Mouse (Mus musculus): ENCODE results near the gene Lyar. TPM values are rescaled to one million over a fixed set of nuclear protein-coding genes. Genes with fewer than 3 reads are reported as not detected.
A peak's percentile ranks its signal among the peaks of the same experiment; 100 is the strongest.

Lyar gene
- total RNA-seq, 2 experiments from 2014 or later, result 13.9 to 15.0 TPM

DNA sequence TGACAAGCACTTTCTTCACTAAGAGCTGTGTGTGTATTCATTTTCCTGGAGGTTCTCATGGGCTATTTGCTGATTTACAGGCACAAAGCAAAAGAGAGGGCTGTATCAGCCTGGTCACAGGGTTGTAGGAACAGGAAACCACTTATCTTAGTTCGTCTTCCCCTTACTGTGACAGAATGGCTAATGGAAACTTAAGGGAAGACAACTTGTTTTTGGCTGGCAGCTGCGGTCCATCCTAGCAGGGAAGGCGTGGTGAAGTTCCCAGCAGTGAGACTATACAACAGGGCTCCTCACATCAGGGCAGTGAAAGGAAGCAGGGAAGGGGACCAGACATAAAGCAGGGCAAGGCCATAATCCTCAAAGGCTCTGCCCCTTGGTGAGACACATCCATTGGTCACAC, 35.4 kb downstream of the Lyar start:
- DNase-seq, result no peak

DNA sequence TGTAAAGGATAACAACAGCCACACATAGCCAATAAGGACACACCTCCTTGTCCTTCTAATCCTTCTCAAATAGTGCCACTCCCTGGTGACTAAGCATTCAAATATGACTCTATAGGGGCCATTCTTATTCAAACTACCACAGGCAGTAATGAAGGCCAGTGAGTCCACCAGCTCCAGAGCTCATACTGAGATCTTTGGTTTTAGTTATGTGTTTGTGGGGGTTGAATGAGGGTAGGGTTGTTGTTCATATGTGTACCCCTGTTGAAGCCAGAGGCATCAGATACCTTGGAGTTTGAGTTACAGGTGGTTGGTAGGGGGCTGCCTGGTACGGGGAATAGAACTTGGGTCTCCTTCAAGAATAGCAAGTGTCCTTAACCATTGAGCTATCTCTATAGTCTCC, 36.3 kb downstream of the Lyar start:
- DNase-seq, result no peak

DNA sequence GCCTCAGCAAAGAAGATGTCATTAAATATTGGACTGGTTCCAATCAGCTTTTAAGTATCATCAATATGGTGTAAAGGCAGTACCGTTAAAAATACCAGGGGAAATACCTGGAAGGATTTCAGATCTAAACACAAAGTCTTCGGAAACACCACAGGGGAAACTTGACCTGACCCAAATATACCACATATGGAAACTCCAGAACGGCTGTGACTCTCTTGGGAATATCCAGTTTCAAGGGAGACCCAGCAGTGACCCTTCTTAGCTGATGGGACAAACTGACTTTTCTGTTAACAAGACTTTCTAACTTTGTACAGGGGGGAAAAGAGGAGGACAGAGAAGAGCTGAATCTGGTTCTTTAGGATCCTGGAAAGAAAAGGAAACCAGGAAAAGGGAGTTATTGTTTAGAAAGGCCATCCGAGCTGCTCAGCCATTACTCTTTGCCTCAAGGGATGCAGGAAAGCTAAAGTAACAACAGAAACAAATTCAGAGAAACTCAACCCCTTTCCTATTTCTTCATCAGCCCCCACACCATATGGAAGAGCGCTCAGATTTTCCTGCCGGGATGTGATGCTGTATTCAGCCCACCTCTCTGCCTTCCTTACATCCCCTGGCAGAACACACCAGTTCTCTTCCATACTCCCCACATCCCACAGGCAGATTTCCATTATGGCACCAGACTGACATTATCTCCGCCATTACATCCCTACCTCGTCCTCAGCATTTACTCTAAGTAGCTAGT, 37.9 kb downstream of the Lyar start:
- DNase-seq, result no peak

DNA sequence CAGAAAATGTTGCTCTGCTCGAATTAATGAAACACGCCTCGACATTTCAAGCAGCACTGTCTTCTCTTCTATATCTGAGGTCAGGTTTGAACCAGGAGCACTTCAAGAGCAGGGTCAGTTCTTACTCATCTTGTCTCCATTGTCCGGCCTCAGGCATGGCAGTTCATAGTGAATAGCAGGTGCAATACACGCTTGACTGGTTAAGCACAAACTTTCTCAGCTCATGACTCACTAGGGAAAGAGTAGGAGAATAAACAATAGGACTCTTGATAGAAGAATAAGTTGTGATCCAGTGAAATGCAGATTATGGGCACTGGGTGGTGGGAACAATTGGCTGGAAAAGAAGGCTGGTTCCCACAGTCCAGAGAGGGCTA, 38.5 kb downstream of the Lyar start:
- DNase-seq, result no peak

DNA sequence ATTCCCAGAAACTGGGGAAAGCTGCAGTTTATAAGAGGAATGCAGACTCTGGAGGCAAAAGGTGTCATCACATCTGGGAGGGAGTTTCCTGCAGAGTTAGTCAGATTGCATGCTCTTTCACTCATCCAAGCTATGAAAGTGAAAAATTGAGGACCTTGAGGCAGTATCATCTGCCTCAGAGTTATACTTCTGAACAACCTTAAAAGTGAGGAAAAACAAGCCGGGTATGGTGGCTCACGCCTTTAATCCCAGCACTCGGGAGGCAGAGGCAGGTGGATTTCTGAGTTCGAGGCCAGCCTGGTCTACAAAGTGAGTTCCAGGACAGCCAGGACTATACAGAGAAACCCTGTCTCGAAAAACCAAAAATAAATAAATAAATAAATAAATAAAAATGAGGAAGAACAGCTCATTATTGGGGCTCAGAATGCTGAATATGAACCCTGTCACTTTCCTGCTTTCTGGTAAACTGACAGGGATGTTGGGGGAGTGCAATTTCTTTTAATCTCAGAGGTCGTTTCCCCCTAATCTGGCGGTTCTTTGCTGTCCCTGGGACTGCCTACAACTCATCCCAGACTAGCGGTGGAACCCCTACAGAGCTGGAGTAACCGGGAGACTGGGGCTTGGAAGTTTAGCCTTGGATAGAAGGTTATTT, 39.3 kb downstream of the Lyar start:
- no peak for DNase-seq

DNA sequence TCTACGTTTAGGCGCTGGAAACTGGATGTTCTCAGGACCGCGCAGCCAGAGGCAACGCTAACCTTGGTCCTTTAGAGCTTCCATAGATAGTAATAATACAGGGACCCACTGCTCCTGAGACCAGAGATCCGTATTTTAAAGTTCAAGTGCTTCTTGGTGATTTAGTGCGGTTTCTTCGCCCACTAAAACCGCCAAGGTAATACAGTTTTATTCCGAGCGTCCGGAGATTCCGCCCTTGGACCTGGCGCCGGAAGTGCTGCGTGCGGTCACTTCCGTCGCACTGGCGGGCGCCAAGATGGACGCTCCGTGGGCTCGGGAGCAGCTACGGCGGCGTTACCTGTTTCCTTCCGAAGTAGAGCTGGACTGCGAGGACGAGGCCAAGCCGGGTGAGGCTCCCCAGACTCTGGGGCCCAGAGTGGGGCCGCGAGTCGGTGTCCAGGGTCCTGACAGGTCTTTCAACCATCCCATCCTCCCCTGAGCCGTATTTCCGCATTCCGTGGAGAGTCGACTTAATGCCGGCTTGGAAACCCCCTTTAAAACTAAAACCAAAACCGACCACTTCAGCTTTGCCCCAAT, 39.9 kb downstream of the Lyar start, which contains the start of gene Tmem128:
Tmem128 (plus strand) TSS at position 79 of the 576 bp plus-strand sequence.
- peak; percentile 70 to 72 for DNase-seq

DNA sequence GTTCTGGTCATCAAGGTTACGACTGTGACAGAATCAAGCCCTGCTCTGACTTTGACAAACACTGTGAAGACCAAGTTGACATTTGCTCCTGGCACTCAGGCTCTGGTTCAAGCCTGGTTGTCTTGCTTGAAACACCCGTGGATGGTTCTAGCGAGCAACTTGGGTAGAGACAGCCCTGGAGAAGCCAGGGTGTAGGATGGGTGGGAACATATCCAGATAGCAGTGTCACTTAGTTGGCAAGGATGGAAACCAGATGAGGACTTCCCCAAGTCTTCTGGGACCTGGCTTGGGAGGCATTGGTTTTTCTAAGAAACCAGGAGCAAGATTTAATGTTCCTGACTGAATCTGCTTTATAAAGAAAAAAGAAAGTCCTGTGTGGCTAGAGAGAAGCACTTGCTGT, 50.7 kb downstream of the Lyar start:
- DNase-seq, result no peak

DNA sequence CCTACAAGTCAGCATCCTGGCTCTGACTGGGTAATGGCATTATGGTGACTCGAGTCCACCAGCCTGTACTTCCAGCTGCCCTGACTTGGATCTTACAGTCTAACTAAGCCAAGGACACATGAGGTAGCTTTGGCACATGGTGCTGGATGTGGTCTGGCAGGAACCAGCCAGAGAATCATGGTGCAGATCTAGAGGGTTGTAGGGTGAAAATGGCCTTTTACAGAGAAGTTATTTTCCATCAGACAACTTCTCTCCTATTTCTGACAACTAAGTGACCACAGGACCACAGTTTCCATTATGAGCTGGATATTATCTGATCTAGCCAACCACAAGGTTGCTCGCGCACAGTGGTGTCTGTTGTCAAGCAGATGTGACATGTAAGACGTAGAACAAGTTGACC, 53.6 kb downstream of the Lyar start:
- DNase-seq, result no peak

DNA sequence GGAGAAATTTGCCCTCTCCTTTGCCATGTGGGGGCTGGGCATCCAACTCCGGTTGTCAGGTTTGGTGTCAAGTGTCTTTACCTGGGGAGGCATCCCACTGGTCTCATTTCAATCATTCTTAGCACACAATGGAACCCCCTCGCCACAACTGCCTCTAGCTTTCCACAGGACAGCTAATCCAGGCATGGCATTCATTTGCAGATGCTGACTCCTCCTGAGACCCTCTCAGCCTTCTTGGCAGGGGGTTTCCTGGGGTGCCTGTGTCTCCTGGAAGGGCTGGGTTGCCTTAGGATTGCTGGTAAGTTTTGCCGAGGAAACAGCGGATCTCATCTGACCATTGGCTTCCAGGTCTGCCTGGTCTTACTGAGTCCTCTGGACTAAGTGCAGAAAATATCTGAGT, 55.5 kb downstream of the Lyar start, which contains the start of gene Otop1:
Otop1 (plus strand) TSS at position 202 of the 400 bp plus-strand sequence.
- DNase-seq, result no peak

DNA sequence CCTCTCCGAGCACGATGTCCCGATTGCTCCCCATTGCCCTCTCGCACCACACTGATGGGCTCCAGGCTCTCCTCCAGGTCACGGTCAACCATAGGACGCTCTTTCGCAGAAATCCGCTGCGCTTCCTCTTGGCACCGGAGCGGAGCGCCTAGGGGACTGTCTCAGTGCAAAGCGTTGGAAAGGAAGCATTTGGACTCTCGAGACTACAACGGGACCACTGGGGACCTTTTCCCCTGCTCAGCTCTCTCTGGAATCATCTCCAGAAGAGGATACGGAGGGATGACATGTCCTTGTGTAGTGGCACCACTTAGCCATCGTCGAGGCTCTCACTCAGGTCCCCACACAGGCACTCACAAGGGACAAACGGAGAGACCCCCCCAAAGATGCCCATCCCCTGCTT, 56.2 kb downstream of the Lyar start:
- DNase-seq, result no peak

DNA sequence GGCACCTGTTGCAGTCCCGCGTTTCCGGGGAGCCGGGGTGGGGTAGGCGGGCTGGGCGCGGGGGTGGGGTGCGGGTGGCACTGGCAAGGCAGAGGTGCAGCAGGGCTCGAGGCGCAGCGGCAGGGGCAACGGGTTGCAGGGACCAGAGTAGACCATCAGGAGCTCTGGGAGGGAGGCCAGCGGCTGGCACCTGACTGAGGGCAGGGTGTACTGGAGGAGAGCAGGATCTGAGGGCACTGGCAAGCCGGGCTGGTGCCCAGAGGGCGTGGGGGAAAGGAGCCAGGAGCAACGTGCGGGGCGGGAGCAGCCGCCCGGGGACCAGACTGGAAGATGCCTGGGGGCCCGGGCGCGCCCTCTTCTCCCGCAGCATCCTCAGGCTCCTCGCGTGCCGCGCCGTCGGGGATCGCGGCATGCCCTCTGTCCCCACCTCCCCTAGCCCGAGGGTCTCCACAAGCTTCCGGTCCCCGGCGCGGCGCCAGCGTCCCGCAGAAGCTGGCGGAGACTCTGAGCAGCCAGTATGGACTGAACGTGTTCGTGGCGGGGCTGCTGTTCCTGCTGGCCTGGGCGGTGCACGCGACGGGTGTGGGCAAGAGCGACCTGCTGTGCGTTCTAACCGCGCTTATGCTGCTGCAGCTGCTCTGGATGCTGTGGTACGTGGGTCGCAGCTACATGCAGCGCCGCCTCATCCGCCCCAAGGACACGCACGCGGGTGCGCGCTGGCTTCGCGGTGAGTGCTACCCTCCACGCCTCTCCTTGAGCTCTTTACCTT, 57.0 kb downstream of the Lyar start:
- DNase-seq, result no peak

DNA sequence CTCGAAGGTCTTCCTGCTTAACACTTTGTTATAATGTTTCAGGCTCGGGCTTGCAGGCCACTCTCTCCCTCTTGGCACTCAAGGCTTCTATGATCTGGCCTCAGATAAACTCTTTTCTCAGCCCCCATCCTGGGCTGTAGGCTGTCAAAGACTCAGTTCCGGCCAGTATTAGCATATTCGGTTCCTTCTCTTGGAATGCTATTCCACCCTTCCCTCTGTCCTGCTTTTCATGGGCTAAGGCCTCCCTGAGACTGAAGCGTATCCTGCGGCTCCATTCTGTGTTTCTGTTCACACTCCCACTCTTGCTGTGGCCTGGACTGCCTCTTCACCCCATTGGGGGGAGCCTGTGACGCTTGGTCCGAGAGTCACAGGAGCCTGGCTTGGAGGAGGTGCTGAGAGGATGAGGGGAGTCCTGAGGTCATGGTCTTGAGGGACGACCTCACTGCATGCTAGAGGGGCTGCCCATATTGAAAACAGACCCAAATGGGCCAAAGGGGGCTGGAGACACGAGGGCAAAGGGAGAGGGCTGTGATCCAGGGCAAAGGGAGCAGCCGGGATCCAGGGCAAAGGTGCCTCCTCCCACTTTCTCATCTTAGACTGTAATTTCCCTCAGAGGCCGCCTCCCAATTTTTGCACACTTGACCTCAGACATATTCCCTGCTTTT, 57.8 kb downstream of the Lyar start:
- DNase-seq, result no peak

DNA sequence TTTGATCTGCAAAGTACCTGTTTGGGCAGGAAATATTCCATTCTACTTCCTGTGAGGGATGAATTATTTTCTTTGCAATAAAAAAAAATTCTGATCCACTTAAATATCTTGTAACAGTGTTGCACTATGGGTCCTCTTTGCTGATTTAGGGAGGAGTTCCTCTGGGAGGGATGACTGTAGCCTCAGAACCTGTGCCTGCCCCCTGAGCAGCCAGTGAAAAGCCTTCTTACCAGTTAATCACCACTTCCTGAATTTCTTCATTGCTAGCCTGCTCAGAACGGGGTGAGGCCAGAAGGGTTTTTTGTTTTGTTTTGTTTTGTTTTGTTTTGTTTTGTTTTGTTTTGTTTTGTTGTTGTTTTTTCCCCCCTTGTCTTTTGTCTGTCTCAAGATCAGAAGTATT, 59.8 kb downstream of the Lyar start:
- DNase-seq, result no peak

Other genes with a start within 250 kb of the Lyar start
- 10 to 100 TPM; 37.1 to 39.9 TPM for gene Stx18, start 181.7 kb upstream of the Lyar start, total RNA-seq (2021)
- gene Nsg1, start 60.6 kb upstream of the Lyar start, total RNA-seq (2021), result 100 to 1,000 TPM; 394 to 463 TPM
- 10 to 100 TPM; 19.0 to 20.0 TPM for gene Zbtb49, start within 50 bp of the Lyar start, total RNA-seq (2021)
- gene Tmem128, start 39.7 kb downstream of the Lyar start, total RNA-seq (2021), result 10 to 100 TPM; 30.9 to 31.6 TPM
- gene Otop1, start 55.5 kb downstream of the Lyar start, total RNA-seq (2021), result not detected
- gene Drd5, start 98.9 kb downstream of the Lyar start, total RNA-seq (2021), result 10 to 100 TPM; 14.1 to 16.5 TPM